Mouse (Mus musculus) limb, embryonic 14.5 days (tissue): Measurements from ENCODE around the gene Crhr1. TPM values are rescaled to one million over a fixed set of nuclear protein-coding genes. Genes with fewer than 3 reads are reported as not detected.

ENCODE experiments used
- ATAC-seq: fragments of 200-750 bp; cut with Nextera tagmentation; 2 replicates; pipeline ENCODE4 v1.8.0; 2017; ENCODE audit warnings: low read depth, moderate number of reproducible peaks, moderate TSS enrichment; ENCODE audit not compliant: low FRiP score
- DNase-seq: peaks from one replicate; pipeline ENCODE4 v3.0.0-alpha.2; 2015; ENCODE audit warnings: low spot score
- H3K27ac ChIP-seq: fragments of 300-500 bp; sonication (generic); replicated peaks from 2 replicates; pipeline ENCODE4 v1.5.1; 2014; ENCODE audit warnings: low read depth, mild to moderate bottlenecking, low read length, moderate library complexity, mixed read lengths
- H3K27me3 ChIP-seq: fragments of 300-500 bp; sonication (generic); 2 replicates; pipeline ENCODE4 v1.6.1; 2014; ENCODE audit warnings: low read length, mixed read lengths; ENCODE audit not compliant: control insufficient read depth, insufficient read depth
- H3K36me3 ChIP-seq: fragments of 300-500 bp; sonication (generic); 2 replicates; pipeline ENCODE4 v1.6.1; 2014; ENCODE audit warnings: mild to moderate bottlenecking, low read length, moderate library complexity, mixed read lengths; ENCODE audit not compliant: control insufficient read depth, insufficient read depth
- H3K4me1 ChIP-seq: fragments of 300-500 bp; sonication (generic); 2 replicates; pipeline ENCODE4 v1.6.1; 2014; ENCODE audit warnings: antibody characterized with exemption, low read length, mixed read lengths; ENCODE audit not compliant: control insufficient read depth, insufficient read depth
- H3K4me2 ChIP-seq: fragments of 300-500 bp; sonication (generic); replicated peaks from 2 replicates; pipeline ENCODE4 v1.6.1; 2014; ENCODE audit warnings: low read depth, mild to moderate bottlenecking, low read length, moderate library complexity; ENCODE audit not compliant: severe bottlenecking
- H3K4me3 ChIP-seq: fragments of 300-500 bp; sonication (generic); replicated peaks from 2 replicates; pipeline ENCODE4 v1.5.1; 2014; ENCODE audit warnings: low read length
- H3K9ac ChIP-seq: fragments of 300-500 bp; sonication (generic); 2 replicates; pipeline ENCODE4 v1.6.1; 2014; ENCODE audit warnings: mild to moderate bottlenecking, low read depth, low read length, moderate library complexity; ENCODE audit not compliant: severe bottlenecking
- H3K9me3 ChIP-seq: fragments of 300-500 bp; sonication (generic); 2 replicates; pipeline ENCODE4 v1.6.1; 2016; ENCODE audit warnings: low read length; ENCODE audit not compliant: control insufficient read depth
- POLR2A ChIP-seq: fragments of 200-500 bp; IDR thresholded peaks from 2 replicates; pipeline ENCODE4 v1.8.0; 2012; ENCODE audit warnings: inconsistent platforms, mild to moderate bottlenecking, moderate library complexity, borderline replicate concordance; ENCODE audit not compliant: insufficient read depth, insufficient read length; ENCODE audit errors: extremely low read depth
- WGBS: fragments of 180-500 bp; shearing (Covaris S2); extraction: QIAGEN DNeasy Blood & Tissue Kit; methylation state at CpG from one replicate; pipeline ENCODE4 v1.1.7; 2014; 5-methylcytosine and 5-hydroxymethylcytosine counted together
- polyA plus RNA-seq, 2 experiments: library from polyadenylated mRNA; depleted of rRNA in 1 of 2; stranded (reverse) in 1 of 2; unstranded in 1 of 2; fragments of >200 nt; fragmentation: Nextera tagmentation in 1 of 2; extraction: Ambion mirVana in 1 of 2; gene quantifications; 2 replicates each; pipeline versions ENCODE4 v1.2.1 to v1.2.3; 2012 to 2014

Gene Crhr1
- polyA plus RNA-seq, 2 experiments, result 0.09 TPM; not detected in 1

DNA sequence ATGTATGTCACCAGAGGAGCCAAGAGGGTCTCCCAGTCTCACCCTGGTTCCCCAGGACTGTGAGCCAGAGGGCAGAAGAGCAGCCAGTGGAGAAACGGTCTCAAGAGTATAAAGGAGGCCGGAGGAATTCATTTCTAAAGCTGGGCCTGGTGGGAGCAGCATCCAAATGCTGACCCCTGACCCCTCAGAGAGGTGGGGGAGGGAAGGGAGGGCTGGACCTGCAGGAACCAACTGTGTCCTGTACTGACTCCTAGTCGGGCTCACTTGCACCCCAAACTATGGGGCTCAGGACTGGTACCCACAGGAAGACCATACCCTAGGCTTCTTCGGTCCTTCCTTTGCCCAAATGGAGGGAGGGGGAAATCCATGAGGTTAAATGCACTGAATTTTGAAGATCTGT lies 21.7 kb downstream of the Crhr1 start:
- 63% methylated on average over 4 of the region's 4 CpGs for WGBS
- ATAC-seq, result no peak
- DNase-seq, result no peak
- H3K27me3 ChIP-seq, result 0 out of 2 replicates have a peak, but pooled peaks cover 2% of the 10 kb centered on the region
- no peak overlapping the region for H3K4me2 ChIP-seq
- no peak overlapping the region for H3K9ac ChIP-seq
- no peaks in the 10 kb centered on the region for H3K36me3 ChIP-seq
- TF ChIP-seq POLR2A, result no peak
- H3K4me3 ChIP-seq, result no peak overlapping the region
- peaks cover 4% of the 10 kb centered on the region; the same call in 1 of the 2 replicates for H3K4me1 ChIP-seq
- no peaks in the 10 kb centered on the region for H3K9me3 ChIP-seq
- no peak overlapping the region for H3K27ac ChIP-seq

DNA sequence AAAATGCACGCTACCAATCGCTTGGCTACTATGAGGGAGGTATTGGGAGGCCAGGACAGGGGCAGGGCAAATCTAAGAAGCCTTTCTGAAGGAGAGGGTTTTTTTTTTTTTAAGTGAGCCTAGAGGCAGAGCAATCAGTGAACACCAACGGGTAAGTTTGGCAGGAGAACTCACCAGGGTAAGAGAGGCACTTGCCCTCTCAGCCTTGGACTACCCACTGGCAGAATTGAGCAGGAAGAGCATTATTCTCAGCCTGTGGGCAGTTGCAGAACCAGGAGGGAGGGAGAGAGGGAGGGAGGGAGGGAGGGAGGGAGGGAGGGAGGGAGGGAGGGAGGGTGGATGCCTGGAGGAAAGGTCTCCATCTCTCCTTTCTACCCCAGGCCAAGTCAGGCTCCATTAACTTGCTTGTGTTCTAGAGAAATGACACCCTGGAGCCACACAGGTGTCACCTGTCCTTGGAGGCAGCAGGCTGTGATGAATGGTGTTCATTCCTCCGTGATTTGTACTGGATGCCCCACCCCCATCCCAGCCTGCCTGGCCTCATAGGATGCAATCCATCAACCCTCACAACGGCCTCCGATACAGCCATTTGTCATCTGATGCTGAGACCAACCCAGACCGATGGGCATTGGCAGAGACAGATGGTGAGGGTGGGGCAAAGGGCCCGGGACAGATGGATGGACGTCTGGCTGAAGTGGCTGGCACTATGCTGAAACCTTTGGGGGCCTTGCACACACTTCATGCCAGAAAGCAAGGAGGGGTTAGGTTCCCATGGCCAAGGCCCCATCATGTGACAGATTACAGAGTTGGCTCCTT lies 22.4 kb downstream of the Crhr1 start:
- Histone ChIP-seq H3K27ac (no peak overlapping the region), H3K4me3 (no peak overlapping the region), H3K9me3 (no peaks in the 10 kb centered on the region), H3K36me3 (no peaks in the 10 kb centered on the region), H3K9ac (no peak overlapping the region), H3K27me3 (0 out of 2 replicates have a peak, but pooled peaks cover 2% of the 10 kb centered on the region), H3K4me2 (no peak overlapping the region), H3K4me1 (peaks cover 4% of the 10 kb centered on the region; the same call in 1 of the 2 replicates)
- no peak for TF ChIP-seq POLR2A
- 26% methylated on average over 9 of the region's 9 CpGs for WGBS
- DNase-seq (no peak), ATAC-seq (no peak)

DNA sequence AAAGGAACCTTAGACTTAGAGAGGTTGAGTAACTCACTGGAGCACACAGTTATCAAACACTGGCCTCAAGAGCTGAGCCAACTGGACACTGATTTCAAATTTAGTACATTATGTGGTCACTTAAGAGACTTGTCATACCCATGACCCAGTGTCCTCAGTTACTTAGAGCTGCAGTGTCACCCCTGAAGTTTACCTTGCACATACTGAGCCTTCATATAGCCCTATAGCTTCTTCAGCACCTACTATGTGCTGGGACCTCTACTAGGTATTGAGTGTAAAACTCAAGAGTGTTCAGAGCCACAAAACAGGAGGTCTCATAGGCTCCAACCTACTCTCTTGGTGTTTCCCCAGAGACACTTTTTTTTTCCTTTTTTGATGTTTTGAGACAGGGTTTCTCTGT lies 23.2 kb downstream of the Crhr1 start:
- no peak overlapping the region for H3K9ac ChIP-seq

DNA sequence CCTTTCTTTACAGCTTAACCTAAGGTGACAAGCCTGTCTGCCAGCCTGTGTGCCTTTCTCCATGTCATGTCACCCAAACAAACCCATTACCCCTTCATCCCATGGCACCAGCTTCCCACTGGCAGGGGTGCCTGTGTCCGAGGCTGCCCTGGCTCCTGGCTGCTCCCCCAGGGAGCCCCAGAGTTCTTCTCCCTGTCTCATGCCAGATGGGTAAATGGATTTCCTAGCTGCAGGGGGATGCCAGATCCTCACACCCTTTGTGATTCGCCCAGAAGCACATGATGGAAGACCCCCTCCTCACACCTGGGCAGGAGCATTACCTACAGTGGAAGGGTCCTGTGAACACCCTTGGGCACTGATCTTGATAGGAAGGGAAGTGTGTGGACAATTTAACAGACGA lies 23.7 kb downstream of the Crhr1 start:
- Histone ChIP-seq H3K36me3 (no peaks in the 10 kb centered on the region), H3K4me1 (peaks cover 4% of the 10 kb centered on the region; the same call in 1 of the 2 replicates), H3K4me3 (no peak overlapping the region), H3K4me2 (no peak overlapping the region), H3K9ac (no peak overlapping the region), H3K9me3 (no peaks in the 10 kb centered on the region), H3K27ac (no peak overlapping the region), H3K27me3 (0 out of 2 replicates have a peak, but pooled peaks cover 2% of the 10 kb centered on the region)
- TF ChIP-seq POLR2A, result no peak
- WGBS, result 57% methylated on average over 3 of the region's 3 CpGs
- DNase-seq (no peak), ATAC-seq (no peak)

More for the DNA sequence above, 23.2 kb downstream of the Crhr1 start:
- H3K4me3 ChIP-seq, result no peak overlapping the region
- H3K27me3 ChIP-seq, result 0 out of 2 replicates have a peak, but pooled peaks cover 2% of the 10 kb centered on the region
- DNase-seq (no peak), ATAC-seq (no peak)
- H3K9me3 ChIP-seq, result no peaks in the 10 kb centered on the region
- H3K36me3 ChIP-seq, result no peaks in the 10 kb centered on the region
- no peak overlapping the region for H3K4me2 ChIP-seq
- no peak overlapping the region for H3K27ac ChIP-seq
- H3K4me1 ChIP-seq, result peaks cover 4% of the 10 kb centered on the region; the same call in 1 of the 2 replicates
- TF ChIP-seq POLR2A, result no peak

DNA sequence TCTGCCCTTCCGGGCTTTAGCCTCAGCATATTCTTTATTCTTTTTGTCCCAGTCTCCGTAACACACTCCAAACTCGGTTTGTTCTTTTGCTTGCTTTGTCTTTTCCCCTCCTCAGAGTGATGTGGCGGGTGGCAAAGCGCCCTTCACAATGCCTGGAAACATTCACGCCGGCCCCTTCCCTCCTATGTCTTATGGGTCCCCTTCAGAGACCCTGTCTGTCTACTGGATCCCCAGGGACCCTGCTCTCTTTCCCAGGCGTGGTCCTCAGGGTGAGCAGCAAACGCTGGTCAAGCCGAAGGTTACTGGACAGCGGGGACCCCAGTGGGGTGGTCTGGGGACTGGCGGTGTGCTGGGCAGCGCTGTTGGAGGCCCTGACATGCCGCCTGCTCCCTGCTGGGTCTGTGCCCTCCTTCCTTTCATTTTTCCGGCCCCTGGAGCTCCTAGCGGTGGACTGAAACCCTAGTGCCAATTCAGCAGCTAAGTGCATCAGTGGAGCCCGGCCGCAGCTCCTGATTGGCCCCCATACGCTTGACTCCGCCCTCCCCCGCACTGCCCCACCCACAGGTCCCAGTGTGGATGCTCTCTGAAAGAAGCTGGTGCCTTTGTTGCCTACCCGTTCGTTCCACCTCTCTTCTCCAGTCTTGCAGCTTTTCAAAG lies 25.1 kb downstream of the Crhr1 start:
- WGBS, result 6% methylated on average over 23 of the region's 23 CpGs
- Histone ChIP-seq H3K4me3 (peak overlapping the region; percentile 30), H3K4me1 (peaks cover 4% of the 10 kb centered on the region; the same call in 1 of the 2 replicates), H3K4me2 (peak overlapping the region; percentile 53), H3K9me3 (no peaks in the 10 kb centered on the region), H3K36me3 (no peaks in the 10 kb centered on the region), H3K9ac (no peak overlapping the region), H3K27ac (no peak overlapping the region), H3K27me3 (0 out of 2 replicates have a peak, but pooled peaks cover 2% of the 10 kb centered on the region)
- peak; percentile 85; the same call in 1 of the 2 replicates for ATAC-seq
- DNase-seq, result peak; percentile 63
- no peak for TF ChIP-seq POLR2A
